Mouse (Mus musculus): ENCODE results near the gene Wbp1. TPM values are rescaled to one million over a fixed set of nuclear protein-coding genes. Genes with fewer than 3 reads are reported as not detected.
A peak's percentile ranks its signal among the peaks of the same experiment; 100 is the strongest.

Wbp1 gene
- polyA plus RNA-seq (2012; fragmentation: generic; extraction: Trizol), result 79.6 TPM

DNA sequence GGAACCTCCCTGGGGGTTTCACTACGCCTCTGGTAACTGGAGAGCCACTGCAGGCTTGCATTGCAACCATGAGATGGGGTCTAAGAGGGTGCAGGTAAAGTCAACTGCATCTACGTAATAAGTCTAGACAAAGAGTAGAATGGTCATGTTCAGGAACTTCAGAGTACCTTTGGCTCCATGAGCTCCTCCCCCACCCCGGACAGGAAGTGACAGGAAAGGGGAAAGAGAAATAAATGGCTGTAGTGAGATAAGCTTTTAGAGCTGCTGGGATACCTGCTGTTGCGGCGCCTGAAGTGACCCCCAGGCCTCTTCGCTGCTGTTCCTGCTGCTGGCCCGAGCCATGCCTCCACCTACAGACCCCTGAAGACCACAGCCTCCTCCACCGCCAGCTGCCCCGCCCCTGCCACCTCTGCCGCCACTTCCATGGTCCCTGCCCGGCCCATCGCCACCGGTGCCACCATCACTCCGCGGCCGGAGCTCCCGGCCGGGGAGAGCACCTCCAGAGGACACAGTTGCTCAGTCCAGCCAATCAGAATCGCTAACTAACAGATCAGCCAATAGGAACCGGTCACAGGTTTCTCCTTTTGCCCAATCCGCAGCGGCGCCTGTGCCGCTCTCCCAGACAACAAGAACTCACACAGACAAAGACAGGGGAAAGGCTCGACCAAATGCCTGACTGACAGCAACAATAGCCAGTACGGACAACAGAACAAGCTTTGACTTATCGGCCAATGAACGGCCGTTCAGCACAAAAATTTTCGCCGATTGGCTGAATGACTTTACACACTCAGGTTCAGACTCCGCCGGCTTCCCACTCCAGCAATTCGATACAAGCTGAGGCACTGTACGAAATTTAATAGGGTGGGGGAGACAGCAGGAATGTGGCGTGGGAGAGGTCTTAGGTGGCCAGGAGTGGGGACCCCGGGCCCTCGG is at the start of gene Wbp1:
Gene Wbp1 (minus strand): TSS at position 630 of the 933 bp plus-strand sequence.
- Histone ChIP-seq H3K27me3 (ENCODE audit: control insufficient read depth, insufficient read depth, insufficient read length) (no peaks in the 10 kb centered on the region), H3K4me3 (peak within 1 kb of the TSS; percentile 59), H3ac (ENCODE audit: control insufficient read depth, insufficient read length) (peak within 1 kb of the TSS; percentile 29), H3K36me3 (ENCODE audit: control insufficient read depth, insufficient read depth) (no peaks in the 10 kb centered on the region), H3K79me2 (ENCODE audit: control insufficient read depth, insufficient read depth) (peaks cover 25% of the 10 kb centered on the region), H3K4me2 (ENCODE audit: low read depth) (peak within 1 kb of the TSS; percentile 100)
- TF ChIP-seq MYOG (IDR thresholded peaks at IDR 0.05; ENCODE audit: control insufficient read depth in 1 of 3, insufficient read depth in 1 of 3, insufficient read length in 2 of 3, low read depth in 2 of 3) (peak in 1 of 3 experiments; percentile 41), CEBPB (IDR thresholded peaks at IDR 0.05; ENCODE audit: insufficient read depth, poor library complexity, severe bottlenecking) (no peak), USF1 (IDR thresholded peaks at IDR 0.05; ENCODE audit: low read depth) (no peak), TCF12 (IDR thresholded peaks at IDR 0.05; ENCODE audit: insufficient read depth, poor library complexity, severe bottlenecking) (no peak), POLR2AphosphoS2 (IDR thresholded peaks at IDR 0.05; ENCODE audit: insufficient read length, low read depth) (peak; percentile 97), POLR2A (IDR thresholded peaks at IDR 0.05; ENCODE audit: insufficient read length, low read depth) (peak; percentile 92), E2F4 (IDR thresholded peaks at IDR 0.05; ENCODE audit: insufficient read depth) (no peak), MYOD1 (IDR thresholded peaks at IDR 0.05; ENCODE audit: control insufficient read depth in 1 of 3, insufficient read length in 2 of 3, low read depth in 2 of 3) (peak in 1 of 3 experiments; percentile 12), SRF (IDR thresholded peaks at IDR 0.05; ENCODE audit: control insufficient read depth, insufficient read length, low read depth) (no peak), REST (IDR thresholded peaks at IDR 0.05; ENCODE audit: insufficient read depth, insufficient read length) (no peak)

DNA sequence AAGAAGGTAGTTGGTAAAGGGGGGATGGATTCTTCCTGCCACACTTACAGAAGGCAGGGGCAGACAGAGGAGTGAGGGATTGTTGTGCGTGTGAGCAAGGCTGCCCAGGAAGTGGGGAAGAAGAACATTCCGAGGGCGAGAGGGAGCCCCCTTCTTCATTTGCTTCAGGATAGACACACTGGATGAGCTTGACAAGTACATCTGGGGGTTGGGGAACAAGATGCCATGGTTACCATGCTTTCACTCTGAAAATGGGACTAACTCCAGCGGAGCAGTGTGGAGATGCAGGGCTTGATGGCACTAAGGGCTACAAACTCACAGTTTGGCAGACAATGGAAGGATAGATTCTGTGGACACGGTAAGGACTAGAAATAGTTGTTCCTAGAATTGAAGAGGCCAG is 49.7 kb upstream of the Wbp1 start:
- no peak overlapping the region for H3ac ChIP-seq (ENCODE audit: control insufficient read depth, insufficient read length)
- H3K36me3 ChIP-seq (ENCODE audit: control insufficient read depth, insufficient read depth), result no peaks in the 10 kb centered on the region
- H3K4me2 ChIP-seq (ENCODE audit: low read depth), result no peak overlapping the region
- H3K4me3 ChIP-seq, result no peak overlapping the region
- H3K27me3 ChIP-seq (ENCODE audit: control insufficient read depth, insufficient read depth, insufficient read length), result no peaks in the 10 kb centered on the region
- TF ChIP-seq USF1 (IDR thresholded peaks at IDR 0.05; ENCODE audit: low read depth), result no peak
- TF ChIP-seq REST (IDR thresholded peaks at IDR 0.05; ENCODE audit: insufficient read depth, insufficient read length), result no peak
- TF ChIP-seq MAX (IDR thresholded peaks at IDR 0.05; ENCODE audit: low read depth), result no peak
- TF ChIP-seq MYOG (IDR thresholded peaks at IDR 0.05; ENCODE audit: control insufficient read depth in 1 of 3, insufficient read depth in 1 of 3, insufficient read length in 2 of 3, low read depth in 2 of 3), result no peak
- no peak for TF ChIP-seq TCF3 (IDR thresholded peaks at IDR 0.05; ENCODE audit: insufficient read length, low read depth)
- TF ChIP-seq E2F4 (IDR thresholded peaks at IDR 0.05; ENCODE audit: insufficient read depth), result no peak
- no peak for TF ChIP-seq TCF12 (IDR thresholded peaks at IDR 0.05; ENCODE audit: insufficient read depth, poor library complexity, severe bottlenecking)
- TF ChIP-seq CEBPB (IDR thresholded peaks at IDR 0.05; ENCODE audit: insufficient read depth, poor library complexity, severe bottlenecking), result no peak
- no peak for TF ChIP-seq POLR2A (IDR thresholded peaks at IDR 0.05; ENCODE audit: insufficient read length, low read depth)
- no peak for TF ChIP-seq MYOD1 (IDR thresholded peaks at IDR 0.05; ENCODE audit: control insufficient read depth in 1 of 3, insufficient read length in 2 of 3, low read depth in 2 of 3)
- TF ChIP-seq SRF (IDR thresholded peaks at IDR 0.05; ENCODE audit: control insufficient read depth, insufficient read length, low read depth), result no peak
- TF ChIP-seq POLR2AphosphoS2 (IDR thresholded peaks at IDR 0.05; ENCODE audit: insufficient read length, low read depth), result no peak
- H3K79me2 ChIP-seq (ENCODE audit: control insufficient read depth, insufficient read depth), result peaks cover 61% of the 10 kb centered on the region

GRCm38 (mm10) chr6:83169872-83170271 is 48.5 kb upstream of the Wbp1 start:
- Histone ChIP-seq H3K79me2 (ENCODE audit: control insufficient read depth, insufficient read depth) (peaks cover 63% of the 10 kb centered on the region), H3K36me3 (ENCODE audit: control insufficient read depth, insufficient read depth) (no peaks in the 10 kb centered on the region), H3K4me2 (ENCODE audit: low read depth) (peak overlapping the region; percentile 67), H3K4me3 (no peak overlapping the region), H3ac (ENCODE audit: control insufficient read depth, insufficient read length) (no peak overlapping the region), H3K27me3 (ENCODE audit: control insufficient read depth, insufficient read depth, insufficient read length) (no peaks in the 10 kb centered on the region)
- no peak for TF ChIP-seq CEBPB (IDR thresholded peaks at IDR 0.05; ENCODE audit: insufficient read depth, poor library complexity, severe bottlenecking)
- TF ChIP-seq REST (IDR thresholded peaks at IDR 0.05; ENCODE audit: insufficient read depth, insufficient read length), result no peak
- no peak for TF ChIP-seq SRF (IDR thresholded peaks at IDR 0.05; ENCODE audit: control insufficient read depth, insufficient read length, low read depth)
- no peak for TF ChIP-seq USF1 (IDR thresholded peaks at IDR 0.05; ENCODE audit: low read depth)
- TF ChIP-seq MAX (IDR thresholded peaks at IDR 0.05; ENCODE audit: low read depth), result no peak
- no peak for TF ChIP-seq TCF3 (IDR thresholded peaks at IDR 0.05; ENCODE audit: insufficient read length, low read depth)
- TF ChIP-seq E2F4 (IDR thresholded peaks at IDR 0.05; ENCODE audit: insufficient read depth), result no peak
- no peak for TF ChIP-seq TCF12 (IDR thresholded peaks at IDR 0.05; ENCODE audit: insufficient read depth, poor library complexity, severe bottlenecking)
- no peak for TF ChIP-seq POLR2AphosphoS2 (IDR thresholded peaks at IDR 0.05; ENCODE audit: insufficient read length, low read depth)
- TF ChIP-seq MYOG (IDR thresholded peaks at IDR 0.05; ENCODE audit: control insufficient read depth in 1 of 3, insufficient read depth in 1 of 3, insufficient read length in 2 of 3, low read depth in 2 of 3), result no peak
- TF ChIP-seq POLR2A (IDR thresholded peaks at IDR 0.05; ENCODE audit: insufficient read length, low read depth), result no peak
- TF ChIP-seq MYOD1 (IDR thresholded peaks at IDR 0.05; ENCODE audit: control insufficient read depth in 1 of 3, insufficient read length in 2 of 3, low read depth in 2 of 3), result no peak

DNA sequence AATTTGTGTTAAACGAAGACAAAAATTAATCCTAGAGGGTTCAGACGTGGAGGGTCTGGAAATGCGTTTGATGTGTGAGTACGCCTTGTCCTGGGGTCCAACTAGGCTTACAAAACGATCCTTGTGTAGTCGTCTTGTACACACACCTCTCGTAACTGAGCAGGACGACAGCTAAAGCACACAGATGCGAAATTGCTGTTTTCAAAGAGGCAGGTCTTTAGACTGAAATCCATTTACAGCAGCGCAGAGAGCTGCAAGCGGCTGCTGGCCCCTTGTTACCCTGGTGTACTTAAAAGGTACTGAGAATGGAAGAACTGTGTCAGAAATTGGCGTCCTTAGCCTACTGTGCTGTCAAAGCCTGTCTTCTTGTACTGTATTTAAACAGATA is 44.9 kb upstream of the Wbp1 start:
- TF ChIP-seq MYOD1 (IDR thresholded peaks at IDR 0.05; ENCODE audit: control insufficient read depth in 1 of 3, insufficient read length in 2 of 3, low read depth in 2 of 3) (no peak), TCF3 (IDR thresholded peaks at IDR 0.05; ENCODE audit: insufficient read length, low read depth) (no peak), MAX (IDR thresholded peaks at IDR 0.05; ENCODE audit: low read depth) (no peak), SRF (IDR thresholded peaks at IDR 0.05; ENCODE audit: control insufficient read depth, insufficient read length, low read depth) (no peak), REST (IDR thresholded peaks at IDR 0.05; ENCODE audit: insufficient read depth, insufficient read length) (no peak), CEBPB (IDR thresholded peaks at IDR 0.05; ENCODE audit: insufficient read depth, poor library complexity, severe bottlenecking) (no peak), E2F4 (IDR thresholded peaks at IDR 0.05; ENCODE audit: insufficient read depth) (no peak), TCF12 (IDR thresholded peaks at IDR 0.05; ENCODE audit: insufficient read depth, poor library complexity, severe bottlenecking) (no peak), MYOG (IDR thresholded peaks at IDR 0.05; ENCODE audit: control insufficient read depth in 1 of 3, insufficient read depth in 1 of 3, insufficient read length in 2 of 3, low read depth in 2 of 3) (no peak), POLR2AphosphoS2 (IDR thresholded peaks at IDR 0.05; ENCODE audit: insufficient read length, low read depth) (no peak), POLR2A (IDR thresholded peaks at IDR 0.05; ENCODE audit: insufficient read length, low read depth) (no peak), USF1 (IDR thresholded peaks at IDR 0.05; ENCODE audit: low read depth) (no peak)
- H3K79me2 ChIP-seq (ENCODE audit: control insufficient read depth, insufficient read depth), result peaks cover 48% of the 10 kb centered on the region
- H3ac ChIP-seq (ENCODE audit: control insufficient read depth, insufficient read length), result peak overlapping the region; percentile 35
- H3K27me3 ChIP-seq (ENCODE audit: control insufficient read depth, insufficient read depth, insufficient read length), result peaks cover 7% of the 10 kb centered on the region
- no peaks in the 10 kb centered on the region for H3K36me3 ChIP-seq (ENCODE audit: control insufficient read depth, insufficient read depth)
- H3K4me2 ChIP-seq (ENCODE audit: low read depth), result peak overlapping the region; percentile 86
- peak overlapping the region; percentile 78 for H3K4me3 ChIP-seq
